Mouse (Mus musculus): ENCODE results near the gene Tubg2.
"Not testable (repeated sequence)": the region's sequence is repeated elsewhere in the genome, so short reads cannot be mapped to it uniquely, and the experiment has no call there.

Tubg2 gene

GRCm38 (mm10) chr11:101140164-101140819 lies 15.4 kb upstream of the Tubg2 start:
- peak; percentile 52 to 68 for DNase-seq

- DNase-seq, result no peak
Observed at GRCm38 (mm10) chr11:101141088-101141487, 14.6 kb upstream of the Tubg2 start.

GRCm38 (mm10) chr11:101142215-101142967 lies 13.3 kb upstream of the Tubg2 start:
- no peak for DNase-seq

GRCm38 (mm10) chr11:101143338-101144225 lies 12.1 kb upstream of the Tubg2 start:
- peak in 1 of 2 experiments; percentile 44 for DNase-seq

GRCm38 (mm10) chr11:101146377-101146776 lies 9.3 kb upstream of the Tubg2 start:
- DNase-seq, result no peak

- no peak for DNase-seq
Observed at GRCm38 (mm10) chr11:101148751-101149150, 7.0 kb upstream of the Tubg2 start.

- peak in 1 of 2 experiments; percentile 67 for DNase-seq
Observed at GRCm38 (mm10) chr11:101149178-101150105, 6.3 kb upstream of the Tubg2 start.

GRCm38 (mm10) chr11:101151063-101151462 lies 4.6 kb upstream of the Tubg2 start:
- DNase-seq, result no peak

GRCm38 (mm10) chr11:101152825-101153224 lies 2.9 kb upstream of the Tubg2 start:
- DNase-seq, result no peak

GRCm38 (mm10) chr11:101154648-101155047 lies 1.1 kb upstream of the Tubg2 start:
- no peak for DNase-seq

GRCm38 (mm10) chr11:101155151-101155550 lies 556 bp upstream of the Tubg2 start:
- DNase-seq, result no peak

- DNase-seq, result not testable (repeated sequence)
Observed at GRCm38 (mm10) chr11:101160151-101160550, 4.4 kb downstream of the Tubg2 start.

- DNase-seq, result not testable (repeated sequence)
Observed at GRCm38 (mm10) chr11:101160981-101161505, 5.3 kb downstream of the Tubg2 start.

GRCm38 (mm10) chr11:101161551-101161950 lies 5.8 kb downstream of the Tubg2 start:
- DNase-seq, result no peak

- no peak for DNase-seq
Observed at GRCm38 (mm10) chr11:101162301-101162700, 6.6 kb downstream of the Tubg2 start.

- DNase-seq, result peak in 1 of 2 experiments; percentile 84
Observed at GRCm38 (mm10) chr11:101162772-101163171, 7.1 kb downstream of the Tubg2 start.

GRCm38 (mm10) chr11:101163476-101164350 lies 8.0 kb downstream of the Tubg2 start:
- DNase-seq, result no peak

GRCm38 (mm10) chr11:101164351-101164665 lies 8.6 kb downstream of the Tubg2 start:
- no peak for DNase-seq

- DNase-seq, result no peak
Observed at GRCm38 (mm10) chr11:101164677-101165580, 9.2 kb downstream of the Tubg2 start.

GRCm38 (mm10) chr11:101166357-101166756 lies 10.7 kb downstream of the Tubg2 start:
- DNase-seq, result no peak

All from lung, postnatal 4 days (tissue).